Mouse (Mus musculus): ENCODE data around the gene Fcor.

Fcor gene

GRCm38 (mm10) chr8:3676131-3676992, 4.2 kb upstream of the Fcor start, which contains the start of gene Trappc5:
TSS of gene Trappc5 (plus strand) at chr8:3676299.
- DNase-seq (ENCODE audit: low read depth, low spot score): peak; percentile 80

GRCm38 (mm10) chr8:3674671-3675070, 2.5 kb upstream of the Fcor start:
- no peak for DNase-seq (ENCODE audit: low read depth, low spot score)

- no peak for DNase-seq (ENCODE audit: low read depth, low spot score)
Measured at GRCm38 (mm10) chr8:3670388-3670787, 1.8 kb downstream of the Fcor start.

- no peak for DNase-seq (ENCODE audit: low read depth, low spot score)
Measured at GRCm38 (mm10) chr8:3665507-3665906, 6.7 kb downstream of the Fcor start, which contains the start of gene Mcemp1. TSS of gene Mcemp1 (plus strand) at chr8:3665754.

- no peak for DNase-seq (ENCODE audit: low read depth, low spot score)
Measured at GRCm38 (mm10) chr8:3664405-3664804, 7.8 kb downstream of the Fcor start.

- DNase-seq (ENCODE audit: low read depth, low spot score): no peak
Measured at GRCm38 (mm10) chr8:3660889-3661288, 11.3 kb downstream of the Fcor start.

- no peak for DNase-seq (ENCODE audit: low read depth, low spot score)
Measured at GRCm38 (mm10) chr8:3656725-3657381, 15.3 kb downstream of the Fcor start.

- DNase-seq (ENCODE audit: low read depth, low spot score): no peak
Measured at GRCm38 (mm10) chr8:3655526-3655925, 16.6 kb downstream of the Fcor start, which contains the start of gene Retn. TSS of gene Retn (plus strand) at chr8:3655770.

- no peak for DNase-seq (ENCODE audit: low read depth, low spot score)
Measured at GRCm38 (mm10) chr8:3654726-3655508, 17.2 kb downstream of the Fcor start.

- DNase-seq (ENCODE audit: low read depth, low spot score): no peak
Measured at GRCm38 (mm10) chr8:3652845-3653244, 19.3 kb downstream of the Fcor start.

- no peak for DNase-seq (ENCODE audit: low read depth, low spot score)
Measured at GRCm38 (mm10) chr8:3648990-3649389, 23.2 kb downstream of the Fcor start.

- DNase-seq (ENCODE audit: low read depth, low spot score): no peak
Measured at GRCm38 (mm10) chr8:3648268-3648667, 23.9 kb downstream of the Fcor start.

GRCm38 (mm10) chr8:3647561-3647960, 24.6 kb downstream of the Fcor start:
- DNase-seq (ENCODE audit: low read depth, low spot score): no peak

GRCm38 (mm10) chr8:3646824-3647531, 25.2 kb downstream of the Fcor start:
- DNase-seq (ENCODE audit: low read depth, low spot score): no peak

- DNase-seq (ENCODE audit: low read depth, low spot score): no peak
Measured at GRCm38 (mm10) chr8:3645804-3646203, 26.4 kb downstream of the Fcor start.

GRCm38 (mm10) chr8:3631478-3631875, 40.7 kb downstream of the Fcor start:
- no peak for DNase-seq (ENCODE audit: low read depth, low spot score)

- DNase-seq (ENCODE audit: low read depth, low spot score): peak; percentile 66
Measured at GRCm38 (mm10) chr8:3630647-3631477, 41.3 kb downstream of the Fcor start, which contains the start of gene Stxbp2. TSS of gene Stxbp2 (plus strand) at chr8:3630955.

GRCm38 (mm10) chr8:3628014-3628413, 44.1 kb downstream of the Fcor start:
- DNase-seq (ENCODE audit: low read depth, low spot score): no peak

- no peak for DNase-seq (ENCODE audit: low read depth, low spot score)
Measured at GRCm38 (mm10) chr8:3626971-3627370, 45.2 kb downstream of the Fcor start.

GRCm38 (mm10) chr8:3625445-3625844, 46.7 kb downstream of the Fcor start, which contains the start of gene Pcp2:
TSS of gene Pcp2 (minus strand) at chr8:3625545.
- no peak for DNase-seq (ENCODE audit: low read depth, low spot score)

Measured in retina, adult 2 months (tissue).